Mouse (Mus musculus) stomach, embryonic 16.5 days (tissue): ENCODE measurements around the gene Ctdsp1. TPM values are rescaled to one million over a fixed set of nuclear protein-coding genes. Genes with fewer than 3 reads are reported as not detected.

Source experiments
- ATAC-seq: fragments of 200-750 bp; cut with Nextera tagmentation; 2 replicates; pipeline ENCODE4 v1.8.0; 2017; ENCODE audit warnings: moderate number of reproducible peaks, moderate TSS enrichment; ENCODE audit not compliant: insufficient read depth, low FRiP score
- H3K27ac ChIP-seq: fragments of 300-500 bp; sonication (generic); 2 replicates; pipeline ENCODE4 v1.5.1; 2014; ENCODE audit warnings: low read length
- H3K27me3 ChIP-seq: fragments of 300-500 bp; sonication (generic); 2 replicates; pipeline ENCODE4 v1.6.1; 2014; ENCODE audit warnings: low read length, control low read depth, mixed read lengths; ENCODE audit not compliant: control insufficient read depth, insufficient read depth
- H3K36me3 ChIP-seq: fragments of 300-500 bp; sonication (generic); 2 replicates; pipeline ENCODE4 v1.6.1; 2014; ENCODE audit warnings: low read length; ENCODE audit not compliant: control insufficient read depth, insufficient read depth
- H3K4me1 ChIP-seq: fragments of 300-500 bp; sonication (generic); 2 replicates; pipeline ENCODE4 v1.6.1; 2014; ENCODE audit warnings: low read length, control low read depth, mixed read lengths; ENCODE audit not compliant: control insufficient read depth, insufficient read depth
- H3K4me2 ChIP-seq: fragments of 300-500 bp; sonication (generic); 2 replicates; pipeline ENCODE4 v1.6.1; 2014; ENCODE audit warnings: low read depth, low read length, mixed read lengths
- H3K4me3 ChIP-seq: fragments of 300-500 bp; sonication (generic); replicated peaks from 2 replicates; pipeline ENCODE4 v1.5.1; 2014; ENCODE audit warnings: mild to moderate bottlenecking, low read length
- H3K9ac ChIP-seq: fragments of 300-500 bp; sonication (generic); 2 replicates; pipeline ENCODE4 v1.6.1; 2014; ENCODE audit warnings: low read length
- H3K9me3 ChIP-seq: fragments of 300-500 bp; sonication (generic); replicated peaks from 2 replicates; pipeline ENCODE4 v1.6.1; 2016; ENCODE audit warnings: low read length, control low read depth; ENCODE audit not compliant: control insufficient read depth
- WGBS: fragments of 180-500 bp; shearing (Covaris S2); extraction: QIAGEN DNeasy Blood & Tissue Kit; methylation state at CpG from one replicate; pipeline ENCODE4 v1.1.7; 2014; 5-methylcytosine and 5-hydroxymethylcytosine counted together
- polyA plus RNA-seq: library from polyadenylated mRNA; unstranded; fragments of >200 nt; fragmentation: Nextera tagmentation; extraction: Ambion mirVana; gene quantifications from 2 replicates; pipeline ENCODE4 v1.2.1, GENCODE M21; 2015

The Ctdsp1 gene
- polyA plus RNA-seq, 1 experiment from 2014 or later = 88.9 TPM

- ATAC-seq = no peak
- no peak within 1 kb of the TSS for H3K4me2 ChIP-seq
These were observed 16.3 kb upstream of the Ctdsp1 start, which contains the start of gene Slc11a1 for GRCm38 (mm10) chr1:74374980-74375379. Slc11a1 (plus strand) TSS chr1:74375195.

GRCm38 (mm10) chr1:74375561-74375960, 15.7 kb upstream of the Ctdsp1 start:
- no peak for ATAC-seq
- Histone ChIP-seq H3K4me2 (no peak overlapping the region), H3K9me3 (no peaks in the 10 kb centered on the region), H3K27me3 (no peaks in the 10 kb centered on the region), H3K4me1 (no peaks in the 10 kb centered on the region), H3K27ac (no peak overlapping the region), H3K36me3 (no peaks in the 10 kb centered on the region), H3K4me3 (no peak overlapping the region), H3K9ac (no peak overlapping the region)
- 66% methylated on average over 10 of the region's 10 CpGs for WGBS

More at GRCm38 (mm10) chr1:74374980-74375379, 16.3 kb upstream of the Ctdsp1 start, which contains the start of gene Slc11a1:
- Histone ChIP-seq H3K4me3 (no peak within 1 kb of the TSS), H3K36me3 (no peaks in the 10 kb centered on the region), H3K9me3 (no peaks in the 10 kb centered on the region), H3K9ac (no peak within 1 kb of the TSS), H3K4me1 (no peaks in the 10 kb centered on the region), H3K27me3 (no peaks in the 10 kb centered on the region), H3K27ac (no peak within 1 kb of the TSS; the same call in 1 of the 2 replicates)
- 69% methylated on average over 8 of the region's 8 CpGs for WGBS

- no peak overlapping the region for H3K4me2 ChIP-seq
- H3K4me3 ChIP-seq = no peak overlapping the region
- 89% methylated on average over 4 of the region's 4 CpGs for WGBS
- no peaks in the 10 kb centered on the region for H3K36me3 ChIP-seq
- H3K4me1 ChIP-seq = no peaks in the 10 kb centered on the region
- no peaks in the 10 kb centered on the region for H3K27me3 ChIP-seq
- no peak overlapping the region for H3K27ac ChIP-seq
- ATAC-seq = no peak
- no peaks in the 10 kb centered on the region for H3K9me3 ChIP-seq
- H3K9ac ChIP-seq = no peak overlapping the region
These were observed 14.9 kb upstream of the Ctdsp1 start for GRCm38 (mm10) chr1:74376396-74376795.

GRCm38 (mm10) chr1:74379058-74379504, 12.2 kb upstream of the Ctdsp1 start:
- Histone ChIP-seq H3K9ac (no peak overlapping the region), H3K36me3 (no peaks in the 10 kb centered on the region), H3K4me2 (no peak overlapping the region), H3K27me3 (no peaks in the 10 kb centered on the region), H3K27ac (no peak overlapping the region), H3K9me3 (no peaks in the 10 kb centered on the region), H3K4me3 (no peak overlapping the region), H3K4me1 (peaks cover 3% of the 10 kb centered on the region; the same call in 1 of the 2 replicates)
- 77% methylated on average over 7 of the region's 7 CpGs for WGBS
- no peak for ATAC-seq

- H3K4me2 ChIP-seq = no peak overlapping the region
- H3K4me3 ChIP-seq = no peak overlapping the region
- H3K9ac ChIP-seq = no peak overlapping the region
- no peaks in the 10 kb centered on the region for H3K36me3 ChIP-seq
- no peaks in the 10 kb centered on the region for H3K9me3 ChIP-seq
- H3K27me3 ChIP-seq = no peaks in the 10 kb centered on the region
- peaks cover 3% of the 10 kb centered on the region; the same call in 1 of the 2 replicates for H3K4me1 ChIP-seq
- ATAC-seq = no peak
- 77% methylated on average over 5 of the region's 5 CpGs for WGBS
- H3K27ac ChIP-seq = no peak overlapping the region
These were observed 10.8 kb upstream of the Ctdsp1 start for GRCm38 (mm10) chr1:74380484-74380883.

GRCm38 (mm10) chr1:74381588-74382021, 9.7 kb upstream of the Ctdsp1 start:
- Histone ChIP-seq H3K9ac (no peak overlapping the region), H3K9me3 (no peaks in the 10 kb centered on the region), H3K36me3 (no peaks in the 10 kb centered on the region), H3K27me3 (no peaks in the 10 kb centered on the region), H3K4me2 (no peak overlapping the region), H3K27ac (no peak overlapping the region), H3K4me1 (peaks cover 3% of the 10 kb centered on the region; the same call in 1 of the 2 replicates), H3K4me3 (no peak overlapping the region)
- whole genome bisulfite sequencing = 85% methylated on average over 10 of the region's 10 CpGs
- no peak for ATAC-seq

GRCm38 (mm10) chr1:74383385-74383784, 7.9 kb upstream of the Ctdsp1 start:
- H3K4me2 ChIP-seq = no peak overlapping the region
- no peak overlapping the region for H3K4me3 ChIP-seq
- no peak for ATAC-seq
- no peak overlapping the region for H3K9ac ChIP-seq
- no peaks in the 10 kb centered on the region for H3K36me3 ChIP-seq
- H3K27ac ChIP-seq = no peak overlapping the region
- no peaks in the 10 kb centered on the region for H3K9me3 ChIP-seq
- H3K27me3 ChIP-seq = no peaks in the 10 kb centered on the region
- peaks cover 14% of the 10 kb centered on the region for H3K4me1 ChIP-seq
- 69% methylated on average over 13 of the region's 13 CpGs for WGBS

- WGBS = 85% methylated on average over 8 of the region's 8 CpGs
- Histone ChIP-seq H3K4me2 (no peak overlapping the region), H3K9me3 (no peaks in the 10 kb centered on the region), H3K4me3 (no peak overlapping the region), H3K36me3 (no peaks in the 10 kb centered on the region), H3K4me1 (peaks cover 18% of the 10 kb centered on the region), H3K9ac (no peak overlapping the region), H3K27me3 (no peaks in the 10 kb centered on the region), H3K27ac (no peak overlapping the region)
- ATAC-seq = no peak
These were observed 6.8 kb upstream of the Ctdsp1 start for GRCm38 (mm10) chr1:74384525-74384924.

- no peak for ATAC-seq
- Histone ChIP-seq H3K9ac (no peak overlapping the region), H3K4me2 (no peak overlapping the region), H3K27me3 (no peaks in the 10 kb centered on the region), H3K27ac (no peak overlapping the region), H3K4me1 (peaks cover 24% of the 10 kb centered on the region), H3K36me3 (no peaks in the 10 kb centered on the region), H3K4me3 (no peak overlapping the region), H3K9me3 (no peaks in the 10 kb centered on the region)
- WGBS = 89% methylated on average over 10 of the region's 10 CpGs
These were observed 6.2 kb upstream of the Ctdsp1 start for GRCm38 (mm10) chr1:74385064-74385463.
